Mouse (Mus musculus) kidney, embryonic 16.5 days (tissue): ENCODE measurements at regions not wholly inside any gene's neighbourhood (a gene's known extent, or its start where the extent isn't known, plus 50 kb on each side); places are given as distances from the start of the nearest gene placed in this dataset.
A peak's percentile ranks its signal among the peaks of the same experiment; 100 is the strongest.

ENCODE experiments used
- ATAC-seq: fragments of 200-750 bp; cut with Nextera tagmentation; 2 replicates; pipeline ENCODE4 v1.8.0; 2017; ENCODE audit warnings: moderate TSS enrichment; ENCODE audit not compliant: low FRiP score, low TSS enrichment
- H3K27ac ChIP-seq: fragments of 300-500 bp; sonication (generic); 2 replicates; pipeline ENCODE4 v1.5.1; 2014; ENCODE audit warnings: low read length
- H3K27me3 ChIP-seq: fragments of 300-500 bp; sonication (generic); 2 replicates; pipeline ENCODE4 v1.6.1; 2014; ENCODE audit warnings: low read length, control low read depth, mixed read lengths; ENCODE audit not compliant: insufficient read depth
- H3K36me3 ChIP-seq: fragments of 300-500 bp; sonication (generic); 2 replicates; pipeline ENCODE4 v1.6.1; 2014; ENCODE audit warnings: low read length, control low read depth, mixed read lengths; ENCODE audit not compliant: insufficient read depth
- H3K4me1 ChIP-seq: fragments of 300-500 bp; sonication (generic); 2 replicates; pipeline ENCODE4 v1.6.1; 2014; ENCODE audit warnings: low read length, control low read depth, mixed read lengths; ENCODE audit not compliant: insufficient read depth
- H3K4me2 ChIP-seq: fragments of 300-500 bp; sonication (generic); replicated peaks from 2 replicates; pipeline ENCODE4 v1.6.1; 2014; ENCODE audit warnings: low read depth, low read length
- H3K4me3 ChIP-seq: fragments of 300-500 bp; sonication (generic); 2 replicates; pipeline ENCODE4 v1.5.1; 2014; ENCODE audit warnings: mild to moderate bottlenecking, low read length
- H3K9ac ChIP-seq: fragments of 300-500 bp; sonication (generic); replicated peaks from 2 replicates; pipeline ENCODE4 v1.6.1; 2014; ENCODE audit warnings: low read length
- H3K9me3 ChIP-seq: fragments of 300-500 bp; sonication (generic); 2 replicates; pipeline ENCODE4 v1.6.1; 2016; ENCODE audit warnings: low read length, control low read depth
- WGBS: fragments of 180-500 bp; shearing (Covaris S2); extraction: QIAGEN DNeasy Blood & Tissue Kit; methylation state at CpG from one replicate; pipeline ENCODE4 v1.1.7; 2014; 5-methylcytosine and 5-hydroxymethylcytosine counted together

- 73% methylated on average over 6 of the region's 6 CpGs for WGBS
- no peak for ATAC-seq
Measured at GRCm38 (mm10) chr14:120134346-120135008, 92.2 kb upstream of the Oxgr1 start.

GRCm38 (mm10) chr14:120135198-120135597 lies 93.0 kb upstream of the Oxgr1 start:
- Histone ChIP-seq H3K4me2 (no peak overlapping the region), H3K27ac (no peak overlapping the region), H3K4me1 (peaks cover 8% of the 10 kb centered on the region; the same call in 1 of the 2 replicates), H3K4me3 (no peak overlapping the region), H3K36me3 (no peaks in the 10 kb centered on the region), H3K27me3 (no peaks in the 10 kb centered on the region), H3K9me3 (no peaks in the 10 kb centered on the region), H3K9ac (no peak overlapping the region)
- ATAC-seq: no peak
- 46% methylated on average over 5 of the region's 5 CpGs for WGBS

More at GRCm38 (mm10) chr14:120134346-120135008, 92.2 kb upstream of the Oxgr1 start:
- Histone ChIP-seq H3K9ac (no peak overlapping the region), H3K4me2 (no peak overlapping the region), H3K36me3 (no peaks in the 10 kb centered on the region), H3K9me3 (no peaks in the 10 kb centered on the region), H3K27ac (no peak overlapping the region), H3K27me3 (no peaks in the 10 kb centered on the region), H3K4me3 (no peak overlapping the region), H3K4me1 (peaks cover 8% of the 10 kb centered on the region; the same call in 1 of the 2 replicates)

- no peaks in the 10 kb centered on the region for H3K9me3 ChIP-seq
- ATAC-seq: no peak
- H3K36me3 ChIP-seq: no peaks in the 10 kb centered on the region
- H3K4me1 ChIP-seq: peaks cover 8% of the 10 kb centered on the region; the same call in 1 of the 2 replicates
- 90% methylated on average over 8 of the region's 8 CpGs for WGBS
- H3K4me3 ChIP-seq: no peak overlapping the region
- H3K27ac ChIP-seq: no peak overlapping the region
- no peak overlapping the region for H3K4me2 ChIP-seq
- H3K27me3 ChIP-seq: no peaks in the 10 kb centered on the region
- H3K9ac ChIP-seq: no peak overlapping the region
Measured at GRCm38 (mm10) chr14:120136736-120137135, 94.5 kb upstream of the Oxgr1 start.

GRCm38 (mm10) chr14:120137680-120138136 lies 95.5 kb upstream of the Oxgr1 start:
- Histone ChIP-seq H3K4me2 (peak overlapping the region; percentile 50), H3K27ac (peak overlapping the region; percentile 84), H3K27me3 (no peaks in the 10 kb centered on the region), H3K9me3 (no peaks in the 10 kb centered on the region), H3K4me3 (peak overlapping the region; percentile 31), H3K36me3 (no peaks in the 10 kb centered on the region), H3K9ac (0 out of 2 replicates have a peak overlapping the region, but pooled peaks have one; percentile 36), H3K4me1 (peaks cover 8% of the 10 kb centered on the region; the same call in 1 of the 2 replicates)
- peak; percentile 95 for ATAC-seq
- WGBS: 1% methylated on average over 21 of the region's 21 CpGs

DNA sequence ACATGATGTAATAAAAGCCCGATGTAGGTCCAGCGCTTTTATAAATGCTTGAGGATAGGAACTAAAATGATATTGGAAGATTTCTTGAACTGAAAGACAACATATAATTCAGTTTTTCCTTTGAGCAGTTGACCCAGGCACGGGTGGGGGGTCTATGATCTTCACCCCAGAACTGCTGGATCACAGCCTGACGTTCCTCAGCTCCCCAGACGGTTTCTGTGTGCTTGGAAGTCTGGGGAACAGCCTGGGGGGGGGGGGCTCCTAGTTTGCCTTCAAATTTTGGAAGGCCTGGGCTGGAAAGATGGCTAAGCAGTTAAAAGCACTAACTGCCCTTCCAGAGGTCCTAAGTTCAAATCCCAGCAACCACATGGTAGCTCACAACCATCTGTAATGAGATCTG lies 96.3 kb upstream of the Oxgr1 start:
- WGBS: 66% methylated on average over 5 of the region's 5 CpGs
- no peak for ATAC-seq

DNA sequence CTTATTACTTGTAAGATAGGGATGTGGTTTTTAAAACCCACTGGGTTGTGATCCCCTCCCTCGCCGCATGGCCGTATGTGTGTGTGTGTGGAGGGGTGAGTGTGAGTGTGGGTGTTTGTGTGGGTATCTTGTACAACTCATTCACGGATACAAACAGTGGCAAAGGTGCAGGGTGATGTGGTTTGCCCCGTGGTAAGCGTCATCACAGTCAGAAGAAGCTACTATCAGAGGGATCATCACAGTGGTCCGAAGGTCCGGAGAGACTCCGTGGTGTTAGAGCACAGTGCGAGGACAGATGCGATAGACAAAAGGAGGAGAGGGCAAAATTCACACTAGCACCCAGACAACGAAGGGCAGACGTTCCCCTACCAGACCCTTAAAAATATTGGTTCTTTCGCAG lies 97.0 kb upstream of the Oxgr1 start:
- Histone ChIP-seq H3K27ac (no peak overlapping the region), H3K4me1 (peaks cover 8% of the 10 kb centered on the region; the same call in 1 of the 2 replicates), H3K9ac (no peak overlapping the region), H3K27me3 (no peaks in the 10 kb centered on the region), H3K9me3 (no peaks in the 10 kb centered on the region), H3K36me3 (no peaks in the 10 kb centered on the region), H3K4me3 (no peak overlapping the region), H3K4me2 (no peak overlapping the region)
- WGBS: 91% methylated on average over 14 of the region's 14 CpGs
- no peak for ATAC-seq

More for the DNA sequence above, 96.3 kb upstream of the Oxgr1 start:
- Histone ChIP-seq H3K27ac (no peak overlapping the region), H3K4me2 (no peak overlapping the region), H3K4me1 (peaks cover 8% of the 10 kb centered on the region; the same call in 1 of the 2 replicates), H3K36me3 (no peaks in the 10 kb centered on the region), H3K9ac (no peak overlapping the region), H3K9me3 (no peaks in the 10 kb centered on the region), H3K4me3 (no peak overlapping the region), H3K27me3 (no peaks in the 10 kb centered on the region)

- Histone ChIP-seq H3K9ac (no peak overlapping the region), H3K4me2 (no peak overlapping the region), H3K9me3 (no peaks in the 10 kb centered on the region), H3K27ac (no peak overlapping the region), H3K4me3 (no peak overlapping the region), H3K36me3 (no peaks in the 10 kb centered on the region), H3K4me1 (peaks cover 8% of the 10 kb centered on the region; the same call in 1 of the 2 replicates), H3K27me3 (no peaks in the 10 kb centered on the region)
- WGBS: 75% methylated on average over 16 of the region's 16 CpGs
- no peak for ATAC-seq
Measured at GRCm38 (mm10) chr14:120139671-120140071, 97.4 kb upstream of the Oxgr1 start.

GRCm38 (mm10) chr14:120140211-120140610 lies 98.0 kb upstream of the Oxgr1 start:
- no peak for ATAC-seq
- Histone ChIP-seq H3K4me2 (no peak overlapping the region), H3K4me3 (no peak overlapping the region), H3K9me3 (no peaks in the 10 kb centered on the region), H3K36me3 (no peaks in the 10 kb centered on the region), H3K9ac (no peak overlapping the region), H3K27me3 (no peaks in the 10 kb centered on the region), H3K27ac (no peak overlapping the region), H3K4me1 (peaks cover 8% of the 10 kb centered on the region; the same call in 1 of the 2 replicates)
- WGBS: 93% methylated on average over 8 of the region's 8 CpGs

DNA sequence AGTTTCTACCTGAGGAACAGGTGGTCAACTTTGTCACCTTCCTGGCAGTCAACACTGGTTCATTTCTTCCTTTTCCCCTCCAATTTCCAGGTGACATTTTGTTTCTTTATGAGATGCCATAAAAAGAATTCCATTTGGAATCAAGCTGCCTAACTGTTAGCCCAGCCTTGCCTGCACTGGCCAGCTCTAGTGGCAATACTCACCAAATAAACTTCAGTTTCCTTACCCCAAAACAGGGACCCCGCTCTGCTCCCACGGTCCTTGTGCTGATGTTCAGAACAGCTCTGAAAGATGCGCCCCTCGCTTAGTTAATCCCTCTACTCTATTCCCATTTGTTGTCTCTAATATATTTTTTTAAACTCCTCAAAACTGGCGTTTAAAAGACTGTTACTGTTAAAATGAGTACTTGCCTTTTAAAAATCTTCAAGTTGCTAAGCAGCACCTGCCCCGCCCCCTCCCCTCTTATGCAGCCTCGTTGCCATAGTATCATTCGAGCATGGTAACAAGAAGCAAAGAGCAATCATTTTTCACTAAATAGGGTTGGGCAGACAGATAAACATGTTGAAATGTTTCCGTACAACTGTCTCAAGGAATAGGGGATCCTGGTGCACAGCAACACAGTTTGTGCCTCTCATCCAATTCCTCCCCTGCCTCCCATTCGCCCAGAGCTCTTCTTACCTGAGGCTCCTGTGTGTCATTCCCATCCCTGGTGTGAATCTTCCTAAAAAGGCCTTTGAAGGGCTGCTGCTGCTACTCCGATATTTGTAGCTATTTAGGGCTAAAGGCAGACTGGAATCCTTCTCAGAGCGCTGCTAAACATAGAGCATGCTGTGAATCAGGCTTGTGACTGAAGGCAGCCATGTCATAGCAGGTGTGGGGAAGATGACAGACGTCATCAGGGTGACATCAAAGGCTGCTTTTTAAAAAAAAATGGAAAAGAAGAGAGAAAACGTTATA lies 98.8 kb upstream of the Oxgr1 start:
- no peak overlapping the region for H3K9ac ChIP-seq
- no peaks in the 10 kb centered on the region for H3K36me3 ChIP-seq
- WGBS: 82% methylated on average over 14 of the region's 14 CpGs
- H3K4me2 ChIP-seq: no peak overlapping the region
- no peaks in the 10 kb centered on the region for H3K27me3 ChIP-seq
- ATAC-seq: no peak
- H3K4me1 ChIP-seq: peaks cover 8% of the 10 kb centered on the region; the same call in 1 of the 2 replicates
- H3K27ac ChIP-seq: no peak overlapping the region
- no peak overlapping the region for H3K4me3 ChIP-seq
- H3K9me3 ChIP-seq: no peaks in the 10 kb centered on the region
